Mouse (Mus musculus) hindbrain, embryonic 15.5 days (tissue): Measurements from ENCODE around the gene Foxp1. TPM values are rescaled to one million over a fixed set of nuclear protein-coding genes. Genes with fewer than 3 reads are reported as not detected.

ENCODE experiments used
- ATAC-seq: fragments of 200-750 bp; cut with Nextera tagmentation; 2 replicates; pipeline ENCODE4 v1.8.0; 2017; ENCODE audit warnings: low read depth, moderate number of reproducible peaks, moderate TSS enrichment; ENCODE audit not compliant: low FRiP score
- H3K27ac ChIP-seq: fragments of 300-500 bp; sonication (generic); replicated peaks from 2 replicates; pipeline ENCODE4 v1.5.1; 2015; ENCODE audit warnings: mild to moderate bottlenecking, inconsistent platforms
- H3K27me3 ChIP-seq: fragments of 300-500 bp; sonication (generic); 2 replicates; pipeline ENCODE4 v1.6.1; 2015; ENCODE audit warnings: control low read depth, inconsistent platforms
- H3K36me3 ChIP-seq: fragments of 300-500 bp; sonication (generic); 2 replicates; pipeline ENCODE4 v1.6.1; 2015; ENCODE audit warnings: control low read depth, inconsistent platforms
- H3K4me1 ChIP-seq: fragments of 300-500 bp; sonication (generic); replicated peaks from 2 replicates; pipeline ENCODE4 v1.6.1; 2015; ENCODE audit warnings: control low read depth, inconsistent platforms
- H3K4me2 ChIP-seq: fragments of 300-500 bp; sonication (generic); 2 replicates; pipeline ENCODE4 v1.6.1; 2015; ENCODE audit warnings: moderate library complexity, mild to moderate bottlenecking, inconsistent platforms
- H3K4me3 ChIP-seq: fragments of 300-500 bp; sonication (generic); 2 replicates; pipeline ENCODE4 v1.5.1; 2015; ENCODE audit warnings: mild to moderate bottlenecking, inconsistent platforms
- H3K9ac ChIP-seq: fragments of 300-500 bp; sonication (generic); 2 replicates; pipeline ENCODE4 v1.6.1; 2015; ENCODE audit warnings: inconsistent platforms
- H3K9me3 ChIP-seq: fragments of 300-500 bp; sonication (generic); 2 replicates; pipeline ENCODE4 v1.6.1; 2016; ENCODE audit warnings: control low read depth, inconsistent platforms
- WGBS: fragments of 180-500 bp; shearing (Covaris S2); methylation state at CpG from one replicate; pipeline ENCODE4 v1.1.7; 2015; 5-methylcytosine and 5-hydroxymethylcytosine counted together
- polyA plus RNA-seq: library from polyadenylated mRNA; unstranded; fragments of >200 nt; fragmentation: Nextera tagmentation; extraction: Ambion mirVana; gene quantifications from 2 replicates; pipeline ENCODE4 v1.2.1, GENCODE M21; 2015

Foxp1 gene
- polyA plus RNA-seq, 1 experiment from 2014 or later, result 74.2 TPM

GRCm38 (mm10) chr6:99187914-99188313, 334.6 kb downstream of the Foxp1 start:
- H3K36me3 ChIP-seq, result no peaks in the 10 kb centered on the region

DNA sequence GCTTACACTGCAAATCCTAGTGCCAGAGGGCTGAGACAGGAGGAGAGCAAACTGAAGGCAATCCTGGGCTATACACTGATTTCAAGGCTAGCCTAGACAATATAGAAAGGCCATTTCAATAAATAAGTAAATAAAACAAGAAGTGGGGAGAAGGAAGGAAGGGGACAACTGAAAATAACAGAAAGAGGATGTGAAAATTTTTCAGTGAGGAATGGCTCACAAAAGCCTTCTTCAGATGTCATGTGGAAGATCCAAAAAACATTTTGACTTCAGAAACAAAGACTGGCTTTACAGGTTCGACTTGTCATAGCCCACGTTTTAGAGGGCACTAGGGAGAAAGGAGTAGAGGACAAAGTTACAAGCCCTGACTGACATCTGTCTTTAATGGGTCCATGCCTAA, 335.1 kb downstream of the Foxp1 start:
- Histone ChIP-seq H3K4me1 (peaks cover 23% of the 10 kb centered on the region), H3K36me3 (no peaks in the 10 kb centered on the region), H3K27ac (no peak overlapping the region), H3K4me2 (no peak overlapping the region), H3K27me3 (0 out of 2 replicates have a peak, but pooled peaks cover 2% of the 10 kb centered on the region), H3K4me3 (no peak overlapping the region), H3K9ac (no peak overlapping the region), H3K9me3 (no peaks in the 10 kb centered on the region)
- ATAC-seq, result no peak
- 74% methylated on average over 2 of the region's 2 CpGs for WGBS

More at GRCm38 (mm10) chr6:99187914-99188313, 334.6 kb downstream of the Foxp1 start:
- Histone ChIP-seq H3K4me3 (no peak overlapping the region), H3K27ac (no peak overlapping the region), H3K4me1 (peaks cover 23% of the 10 kb centered on the region), H3K9ac (no peak overlapping the region), H3K4me2 (no peak overlapping the region), H3K27me3 (0 out of 2 replicates have a peak, but pooled peaks cover 2% of the 10 kb centered on the region), H3K9me3 (no peaks in the 10 kb centered on the region)
- ATAC-seq, result no peak
- 86% methylated on average over 3 of the region's 3 CpGs for WGBS

DNA sequence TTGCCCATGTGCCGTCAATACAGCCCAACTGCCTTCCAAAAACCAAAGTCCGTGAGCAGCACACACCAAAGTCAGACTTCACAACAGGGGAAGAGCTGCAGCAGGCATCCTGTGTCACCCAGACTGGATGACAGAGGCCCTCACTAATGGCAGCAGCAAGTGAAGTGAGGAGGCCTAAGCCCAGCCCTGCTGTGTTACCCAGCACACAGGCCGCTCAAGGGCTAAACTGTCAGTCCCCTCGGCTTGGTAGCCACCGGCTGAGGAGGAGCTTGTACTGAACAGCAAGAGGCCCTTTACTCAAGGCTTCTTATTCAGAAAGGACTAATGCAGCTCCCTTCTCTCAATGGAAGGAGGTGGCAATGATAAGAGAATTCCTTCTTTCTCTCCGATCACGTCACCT, 336.0 kb downstream of the Foxp1 start:
- Histone ChIP-seq H3K4me2 (no peak overlapping the region), H3K27ac (no peak overlapping the region), H3K9me3 (no peaks in the 10 kb centered on the region), H3K9ac (no peak overlapping the region), H3K4me3 (no peak overlapping the region), H3K4me1 (peaks cover 16% of the 10 kb centered on the region), H3K27me3 (0 out of 2 replicates have a peak, but pooled peaks cover 2% of the 10 kb centered on the region), H3K36me3 (no peaks in the 10 kb centered on the region)
- WGBS, result 60% methylated on average over 7 of the region's 7 CpGs
- no peak for ATAC-seq

DNA sequence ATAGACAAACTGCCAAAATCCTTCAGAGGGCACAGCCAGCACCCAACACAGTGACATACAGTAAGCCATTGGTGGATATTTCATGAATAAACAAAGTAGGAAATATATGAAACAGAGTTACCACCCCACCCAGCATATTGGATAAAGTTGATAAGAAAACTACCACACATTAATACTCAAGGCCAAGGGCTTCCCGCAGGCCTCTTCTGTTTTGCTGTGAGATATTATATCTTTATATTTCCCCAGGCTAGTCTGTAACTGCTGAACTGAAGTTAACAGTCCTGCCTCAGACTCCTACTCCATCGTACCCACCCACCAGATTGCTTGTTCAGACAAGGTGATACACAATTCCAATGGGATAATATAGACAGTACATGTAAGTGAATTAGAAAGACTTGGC, 336.7 kb downstream of the Foxp1 start:
- H3K9me3 ChIP-seq, result no peaks in the 10 kb centered on the region
- ATAC-seq, result no peak
- WGBS, result 85% methylated on average over 2 of the region's 2 CpGs
- no peak overlapping the region for H3K9ac ChIP-seq
- no peaks in the 10 kb centered on the region for H3K36me3 ChIP-seq
- H3K4me3 ChIP-seq, result no peak overlapping the region
- H3K4me1 ChIP-seq, result peaks cover 9% of the 10 kb centered on the region
- no peak overlapping the region for H3K4me2 ChIP-seq
- 0 out of 2 replicates have a peak, but pooled peaks cover 2% of the 10 kb centered on the region for H3K27me3 ChIP-seq
- H3K27ac ChIP-seq, result no peak overlapping the region

DNA sequence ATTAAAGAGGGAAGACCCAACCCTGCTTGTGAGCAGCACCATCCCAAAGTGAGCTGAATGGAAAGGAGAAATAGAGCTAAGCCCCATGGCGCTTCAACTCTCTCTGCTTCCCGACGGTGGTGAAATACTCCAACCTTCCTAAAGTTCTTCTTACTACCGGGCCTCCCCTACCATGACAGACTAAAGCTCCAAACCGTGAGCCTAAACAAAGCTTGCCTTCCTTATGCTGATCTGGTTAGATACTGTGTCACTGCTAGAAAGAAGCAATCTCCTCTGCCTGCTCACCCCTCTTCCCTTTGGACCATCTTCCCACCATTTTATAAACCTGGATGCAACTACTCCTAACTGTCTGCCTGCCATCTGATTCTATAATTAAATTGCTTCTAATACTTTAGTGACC, 338.5 kb downstream of the Foxp1 start:
- Histone ChIP-seq H3K4me2 (no peak overlapping the region), H3K27me3 (0 out of 2 replicates have a peak, but pooled peaks cover 2% of the 10 kb centered on the region), H3K27ac (no peak overlapping the region), H3K4me1 (no peaks in the 10 kb centered on the region), H3K36me3 (no peaks in the 10 kb centered on the region), H3K4me3 (no peak overlapping the region), H3K9me3 (no peaks in the 10 kb centered on the region), H3K9ac (no peak overlapping the region)
- no peak for ATAC-seq
- 93% methylated on average over 5 of the region's 5 CpGs for WGBS

DNA sequence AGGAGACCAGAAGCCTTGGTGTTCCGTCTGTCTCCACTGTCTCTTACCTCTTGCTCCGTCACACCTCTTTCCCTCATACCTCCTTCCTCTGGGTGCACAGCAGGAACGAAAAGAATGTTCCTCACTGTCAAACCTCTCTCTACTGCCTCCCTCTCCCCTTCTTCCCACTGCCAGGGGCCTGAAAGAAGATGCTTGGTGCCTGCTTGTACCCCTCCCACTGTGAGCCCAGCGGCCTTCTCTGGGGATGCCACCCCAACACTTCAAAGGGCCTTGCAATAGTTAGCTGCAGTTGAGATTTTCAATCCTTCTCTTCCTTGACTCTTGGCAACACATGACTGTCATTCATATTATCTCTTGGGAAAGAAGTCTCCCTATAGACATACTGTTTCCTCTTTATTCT, 339.7 kb downstream of the Foxp1 start:
- H3K36me3 ChIP-seq, result no peaks in the 10 kb centered on the region
- ATAC-seq, result no peak
- no peaks in the 10 kb centered on the region for H3K9me3 ChIP-seq
- no peaks in the 10 kb centered on the region for H3K4me1 ChIP-seq
- no peaks in the 10 kb centered on the region for H3K27me3 ChIP-seq
- no peak overlapping the region for H3K27ac ChIP-seq
- H3K9ac ChIP-seq, result no peak overlapping the region
- no peak overlapping the region for H3K4me3 ChIP-seq
- H3K4me2 ChIP-seq, result no peak overlapping the region
- WGBS, result 82% methylated on average over 4 of the region's 4 CpGs

DNA sequence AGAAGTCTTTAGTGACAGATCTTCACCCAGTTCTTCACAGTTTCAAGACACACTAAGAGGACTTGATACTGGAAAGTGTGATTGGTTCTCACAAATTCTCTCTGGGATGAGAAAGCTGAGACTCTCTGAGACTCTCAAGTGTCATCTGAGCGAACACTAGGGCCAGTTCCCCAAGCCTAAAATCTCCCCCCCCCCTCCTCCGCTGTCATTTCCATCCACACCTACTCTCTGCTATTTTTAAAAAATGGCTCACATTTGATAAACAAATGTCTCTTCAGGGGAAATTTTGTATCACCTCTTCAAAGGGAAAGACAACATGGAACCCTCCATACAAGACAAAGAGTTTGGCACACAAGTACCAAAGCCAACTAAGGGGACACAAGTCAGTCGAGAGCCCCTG, 346.3 kb downstream of the Foxp1 start:
- H3K9me3 ChIP-seq, result no peaks in the 10 kb centered on the region
- H3K4me3 ChIP-seq, result no peak overlapping the region
- WGBS, result 91% methylated on average over 3 of the region's 3 CpGs
- ATAC-seq, result no peak
- H3K9ac ChIP-seq, result no peak overlapping the region
- no peaks in the 10 kb centered on the region for H3K4me1 ChIP-seq
- no peaks in the 10 kb centered on the region for H3K36me3 ChIP-seq
- H3K27ac ChIP-seq, result no peak overlapping the region
- H3K4me2 ChIP-seq, result no peak overlapping the region
- H3K27me3 ChIP-seq, result no peaks in the 10 kb centered on the region

DNA sequence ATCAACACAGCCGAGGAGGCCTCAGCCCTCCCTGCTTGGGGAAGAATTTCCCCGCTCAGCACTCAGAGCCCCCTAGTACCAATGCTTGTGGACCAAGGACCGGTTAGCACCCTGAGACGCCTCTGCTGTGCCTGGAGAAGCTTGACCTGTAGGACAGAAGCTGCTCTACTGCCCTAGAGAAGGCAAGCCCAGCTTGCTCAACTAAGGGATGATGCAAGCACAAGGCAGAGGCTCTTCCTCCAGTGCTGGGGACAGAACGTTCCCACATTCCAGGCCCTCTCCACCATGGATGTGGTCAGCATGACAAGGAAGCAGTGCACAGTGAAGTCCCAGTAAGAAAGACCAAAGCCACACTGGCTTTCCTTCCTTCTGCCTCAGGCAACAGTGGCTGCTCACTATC, 347.1 kb downstream of the Foxp1 start:
- no peaks in the 10 kb centered on the region for H3K27me3 ChIP-seq
- no peak overlapping the region for H3K9ac ChIP-seq
- no peak overlapping the region for H3K4me3 ChIP-seq
- no peaks in the 10 kb centered on the region for H3K9me3 ChIP-seq
- no peak overlapping the region for H3K4me2 ChIP-seq
- H3K27ac ChIP-seq, result no peak overlapping the region
- H3K4me1 ChIP-seq, result no peaks in the 10 kb centered on the region
- WGBS, result 78% methylated on average over 5 of the region's 5 CpGs
- H3K36me3 ChIP-seq, result no peaks in the 10 kb centered on the region
- ATAC-seq, result no peak

- Histone ChIP-seq H3K27me3 (no peaks in the 10 kb centered on the region), H3K27ac (no peak overlapping the region), H3K4me1 (no peaks in the 10 kb centered on the region), H3K4me3 (no peak overlapping the region), H3K36me3 (no peaks in the 10 kb centered on the region), H3K9ac (no peak overlapping the region), H3K4me2 (no peak overlapping the region), H3K9me3 (no peaks in the 10 kb centered on the region)
- WGBS, result 72% methylated on average over 2 of the region's 2 CpGs
- no peak for ATAC-seq
These were observed 348.7 kb downstream of the Foxp1 start for GRCm38 (mm10) chr6:99173902-99174210.

GRCm38 (mm10) chr6:99173066-99173901, 349.2 kb downstream of the Foxp1 start:
- no peaks in the 10 kb centered on the region for H3K4me1 ChIP-seq
- 82% methylated on average over 14 of the region's 14 CpGs for WGBS
- no peak for ATAC-seq

GRCm38 (mm10) chr6:99172589-99172986, 349.9 kb downstream of the Foxp1 start:
- no peaks in the 10 kb centered on the region for H3K4me1 ChIP-seq
- 87% methylated on average over 6 of the region's 6 CpGs for WGBS
- no peak for ATAC-seq
- H3K27ac ChIP-seq, result no peak overlapping the region
- no peak overlapping the region for H3K4me3 ChIP-seq
- no peak overlapping the region for H3K4me2 ChIP-seq
- no peaks in the 10 kb centered on the region for H3K36me3 ChIP-seq
- no peak overlapping the region for H3K9ac ChIP-seq
- no peaks in the 10 kb centered on the region for H3K27me3 ChIP-seq
- H3K9me3 ChIP-seq, result no peaks in the 10 kb centered on the region

More at GRCm38 (mm10) chr6:99173066-99173901, 349.2 kb downstream of the Foxp1 start:
- no peak overlapping the region for H3K4me3 ChIP-seq
- no peak overlapping the region for H3K27ac ChIP-seq
- H3K4me2 ChIP-seq, result no peak overlapping the region
- H3K36me3 ChIP-seq, result no peaks in the 10 kb centered on the region
- H3K9me3 ChIP-seq, result no peaks in the 10 kb centered on the region
- no peaks in the 10 kb centered on the region for H3K27me3 ChIP-seq
- no peak overlapping the region for H3K9ac ChIP-seq

DNA sequence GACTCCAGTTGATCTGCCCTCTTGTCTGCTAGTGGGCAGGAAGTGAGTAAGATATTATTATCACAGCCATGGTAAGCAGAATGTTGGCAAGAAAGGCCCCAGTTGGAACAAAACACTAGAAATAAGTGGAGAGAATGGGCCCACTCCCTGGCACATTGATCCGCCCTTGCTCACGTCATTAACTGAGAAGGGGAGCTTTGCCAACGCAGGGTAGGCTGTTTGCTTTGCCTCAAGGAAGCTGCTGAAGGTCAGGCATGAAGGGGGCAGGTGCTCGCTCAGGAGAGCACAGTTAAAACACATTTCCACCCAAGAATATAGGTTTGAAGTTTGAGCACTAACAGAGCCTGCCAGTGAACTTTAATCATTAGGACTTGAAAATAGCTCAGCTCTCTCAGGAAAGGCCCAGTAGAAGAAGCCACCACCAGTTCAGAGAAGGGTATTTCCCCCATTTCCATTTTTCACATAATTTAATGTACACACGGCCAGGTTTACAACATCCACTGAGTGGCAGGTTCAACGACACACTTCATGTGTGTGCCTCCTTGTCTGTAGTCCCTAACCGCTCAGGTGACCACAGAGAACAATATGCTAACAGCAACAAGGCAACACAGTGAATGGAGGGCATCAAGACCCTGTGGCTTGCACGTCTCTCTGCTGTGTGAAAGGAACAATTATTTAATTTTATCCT, 350.5 kb downstream of the Foxp1 start:
- Histone ChIP-seq H3K4me1 (no peaks in the 10 kb centered on the region), H3K27me3 (no peaks in the 10 kb centered on the region), H3K36me3 (no peaks in the 10 kb centered on the region), H3K4me2 (no peak overlapping the region), H3K27ac (no peak overlapping the region), H3K9me3 (no peaks in the 10 kb centered on the region), H3K9ac (no peak overlapping the region), H3K4me3 (no peak overlapping the region)
- no peak for ATAC-seq
- 84% methylated on average over 8 of the region's 8 CpGs for WGBS
